Mouse (Mus musculus): ENCODE results near the gene 2310022A10Rik. TPM values are rescaled to one million over a fixed set of nuclear protein-coding genes. Genes with fewer than 3 reads are reported as not detected.

Gene 2310022A10Rik
- total and polyA plus RNA-seq, 3 experiments = 7.2 to 30.7 (median 7.8) TPM

- Histone ChIP-seq H3K9ac (ENCODE audit: insufficient read depth, low read depth) (no peak overlapping the region), H3K36me3 (replicated peaks in 1 of 2; ENCODE audit: control insufficient read depth in 1 of 2, insufficient read depth in 1 of 2, low read length in 1 of 2) (peaks cover 48 to 95% of the 10 kb centered on the region in 2 experiments), H3K79me2 (replicated peaks; ENCODE audit: control insufficient read depth, extremely low read depth, insufficient read depth, poor library complexity, severe bottlenecking) (no peaks in the 10 kb centered on the region), H3K27me3 (replicated peaks) (no peaks in the 10 kb centered on the region), H3K27ac (ENCODE audit: insufficient read depth, low read depth) (no peak overlapping the region), H3K4me3 (replicated peaks in 1 of 3; ENCODE audit: low read depth in 2 of 3, low read length in 2 of 3, poor library complexity in 1 of 3) (no peak overlapping the region), H3K4me1 (ENCODE audit: control insufficient read depth in 1 of 2, insufficient read depth in 2 of 2) (no peaks in the 10 kb centered on the region), H3K4me2 (ENCODE audit: insufficient read depth, low read depth, poor library complexity, severe bottlenecking) (no peak overlapping the region), H3K9me3 (replicated peaks; ENCODE audit: low read length) (no peaks in the 10 kb centered on the region)
- in situ Hi-C loops (cut with MboI; ENCODE audit: low pct_ligation_motif_present, low pct_unique_long_range_greater_than_20kb, low sequenced_read_pairs) (no loop called here), dilution Hi-C loops (cut with MboI; ENCODE audit: extremely low pct_ligation_motif_present, extremely low pct_unique_long_range_greater_than_20kb, low sequenced_read_pairs) (no loop called here)
- no peak for DNase-seq (ENCODE audit: extremely low read depth)
- no peak for TF ChIP-seq MAZ (IDR thresholded peaks at IDR 0.05; ENCODE audit: low read depth, low read length)
- TF ChIP-seq RCOR1 (conservative IDR thresholded peaks at IDR 0.05; ENCODE audit: low read depth, low read length) = no peak
Measured at GRCm38 (mm10) chr7:27622234-27622633, 69.2 kb downstream of the 2310022A10Rik start.

GRCm38 (mm10) chr7:27624967-27625366 is 71.9 kb downstream of the 2310022A10Rik start:
- Histone ChIP-seq H3K9ac (ENCODE audit: insufficient read depth, low read depth) (no peak overlapping the region), H3K79me2 (replicated peaks; ENCODE audit: control insufficient read depth, extremely low read depth, insufficient read depth, poor library complexity, severe bottlenecking) (no peaks in the 10 kb centered on the region), H3K4me1 (ENCODE audit: control insufficient read depth in 1 of 2, insufficient read depth in 2 of 2) (no peaks in the 10 kb centered on the region), H3K9me3 (replicated peaks; ENCODE audit: low read length) (no peaks in the 10 kb centered on the region), H3K27me3 (replicated peaks) (no peaks in the 10 kb centered on the region), H3K27ac (ENCODE audit: insufficient read depth, low read depth) (no peak overlapping the region), H3K4me2 (ENCODE audit: insufficient read depth, low read depth, poor library complexity, severe bottlenecking) (no peak overlapping the region), H3K4me3 (replicated peaks in 1 of 3; ENCODE audit: low read depth in 2 of 3, low read length in 2 of 3, poor library complexity in 1 of 3) (no peak overlapping the region), H3K36me3 (replicated peaks in 1 of 2; ENCODE audit: control insufficient read depth in 1 of 2, insufficient read depth in 1 of 2, low read length in 1 of 2) (peaks cover 51 to 97% of the 10 kb centered on the region in 2 experiments)
- dilution Hi-C loops (cut with MboI; ENCODE audit: extremely low pct_ligation_motif_present, extremely low pct_unique_long_range_greater_than_20kb, low sequenced_read_pairs) (no loop called here), in situ Hi-C loops (cut with MboI; ENCODE audit: low pct_ligation_motif_present, low pct_unique_long_range_greater_than_20kb, low sequenced_read_pairs) (no loop called here)
- no peak for DNase-seq (ENCODE audit: extremely low read depth)
- TF ChIP-seq USF2 (conservative IDR thresholded peaks at IDR 0.05; ENCODE audit: low read depth, low read length) = no peak
- TF ChIP-seq IRF4 (IDR thresholded peaks at IDR 0.05; ENCODE audit: low read depth, low read length) = no peak
- no peak for TF ChIP-seq EP300 (IDR thresholded peaks at IDR 0.05; ENCODE audit: low read length)
- no peak for TF ChIP-seq PAX5 (IDR thresholded peaks at IDR 0.05; ENCODE audit: low read length)
- TF ChIP-seq ETS1 (conservative IDR thresholded peaks at IDR 0.05; ENCODE audit: low read depth, low read length) = no peak
- TF ChIP-seq ZKSCAN1 (IDR thresholded peaks at IDR 0.05; ENCODE audit: borderline replicate concordance, low read depth, low read length) = no peak
- no peak for TF ChIP-seq RAD21 (IDR thresholded peaks at IDR 0.05; ENCODE audit: low read depth, low read length)
- TF ChIP-seq NELFE (IDR thresholded peaks at IDR 0.05; ENCODE audit: low read depth, low read length) = no peak
- TF ChIP-seq ZC3H11A (IDR thresholded peaks at IDR 0.05; ENCODE audit: low read depth, low read length) = no peak
- no peak for TF ChIP-seq MAX (IDR thresholded peaks at IDR 0.05; ENCODE audit: low read length)
- TF ChIP-seq JUND (conservative IDR thresholded peaks at IDR 0.05; ENCODE audit: low read depth, low read length) = no peak
- TF ChIP-seq NRF1 (IDR thresholded peaks at IDR 0.05; ENCODE audit: low read depth, low read length) = no peak
- no peak for TF ChIP-seq TBP (conservative IDR thresholded peaks at IDR 0.05; ENCODE audit: low read depth, low read length)
- no peak for TF ChIP-seq JUN (IDR thresholded peaks at IDR 0.05; ENCODE audit: insufficient read depth, low read depth, low read length)
- TF ChIP-seq ELF1 (IDR thresholded peaks at IDR 0.05; ENCODE audit: low read depth, low read length) = no peak
- no peak for TF ChIP-seq HCFC1 (IDR thresholded peaks at IDR 0.05; ENCODE audit: low read depth, low read length)
- no peak for TF ChIP-seq ZMIZ1 (IDR thresholded peaks at IDR 0.05; ENCODE audit: low read depth, low read length)
- TF ChIP-seq MYC (IDR thresholded peaks at IDR 0.05; ENCODE audit: low read depth, low read length) = no peak

Measured in CH12.LX (cell line).